10 mouse cellular contexts compared by ENCODE assay signal in the genomic region with DNA sequence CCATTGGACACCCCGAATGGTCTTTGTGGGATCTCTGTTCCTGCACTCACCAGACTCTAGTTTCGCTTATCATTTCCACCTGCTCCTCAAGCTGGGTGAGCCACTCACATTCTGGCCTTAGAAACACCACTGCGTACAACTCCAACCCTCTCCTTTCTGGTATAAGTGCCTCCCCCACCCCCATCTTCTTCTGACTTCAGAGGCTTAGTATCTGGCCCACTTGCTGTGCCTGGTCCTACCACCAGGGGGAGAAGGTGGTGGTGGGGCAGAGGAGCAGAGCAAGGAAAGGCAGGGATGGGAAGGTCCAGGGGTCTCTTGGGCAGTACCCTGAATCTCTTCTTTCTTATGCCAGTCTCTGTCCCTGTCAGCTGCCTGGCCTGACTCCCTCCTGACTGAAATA. TPM values are rescaled to one million over a fixed set of nuclear protein-coding genes. Genes with fewer than 3 reads are reported as not detected.
DNase-seq lines count a peak whose midpoint lies in the region; ATAC-seq and TF ChIP-seq lines count a peak whose summit lies in the region.
"Had no signal": no experiment of that assay in that cellular context is flagged by ENCODE, and none has a peak within 500 bp of the region (broad histone marks: within the 10 kb centered on the region; RNA-seq: fewer than 3 reads in every experiment).

No protein-coding gene starts in this region.

- no peak overlapping the region for H3K27ac ChIP-seq in olfactory bulb, adult 2 months (ENCODE audit: insufficient read depth, low read depth, low read length)

- no peak overlapping the region for H3K4me3 ChIP-seq in olfactory bulb, adult 2 months (ENCODE audit: insufficient read depth, low read depth, low read length)
- H3K4me3 ChIP-seq: erythroblast, embryonic 14.5 days; megakaryocyte, embryonic 14.5 days had no signal

- no peak for TF ChIP-seq POLR2A in olfactory bulb, adult 2 months (IDR thresholded peaks at IDR 0.05; ENCODE audit: insufficient read depth, low read depth, low read length)

- peak; percentile 74; the same call in 1 of the 2 replicates for TF ChIP-seq CTCF in olfactory bulb, adult 2 months (IDR thresholded peaks at IDR 0.05; ENCODE audit: insufficient read depth, low read depth, low read length)

- peak; percentile 71 for ATAC-seq in activated CD4-positive, CD25-positive, alpha-beta regulatory T cell, adult 4 months
- peak; percentile 73 for ATAC-seq in erythroblast, adult 5-6 weeks (replicated peaks; ENCODE audit: low FRiP score, poor library complexity, severe bottlenecking)

- peak; percentile 58 for DNase-seq in heart, adult 8-10 months (ENCODE audit: low spot score)
- DNase-seq in heart, adult 9 months (ENCODE audit: low spot score in 2 of 2): no peak
- peak; percentile 84 for DNase-seq in CD4-positive, CD25-positive, alpha-beta regulatory T cell, adult 2 months (ENCODE audit: low read depth, low spot score)
- DNase-seq in liver: peak; percentile 74
- peak; percentile 55 for DNase-seq in urinary bladder, adult 2 months (ENCODE audit: low spot score)

- no peaks in the 10 kb centered on the region for H3K4me1 ChIP-seq in olfactory bulb, adult 2 months (ENCODE audit: control insufficient read depth, insufficient read depth, low read length)

- WGBS in olfactory bulb, adult 2 months: 77% methylated on average over 3 of the region's 3 CpGs

RNA-seq across cellular contexts. Expression of a gene that starts 5.3 kb away (rescaled TPM):
- total RNA-seq in heart, adult 8-10 months (2022): 10 to 100 TPM; 16.9 to 20.9 (median 19.3) TPM
- polyA plus RNA-seq in activated CD4-positive, CD25-positive, alpha-beta regulatory T cell, adult 4 months (2017; shearing (Covaris generic)): 1 to 10 TPM; 5.1 to 8.8 TPM
- total RNA-seq in erythroblast, adult 5-6 weeks (2015; ENCODE audit: low replicate concordance): 6.1 TPM in 1 of 2 replicates, not detected in the other
- total RNA-seq in erythroblast, adult 5-6 weeks (2017; ENCODE audit: low replicate concordance): 2.1 and 2.5 TPM in 2 replicates
- polyA plus RNA-seq in olfactory bulb, adult 2 months (2012; ENCODE audit: insufficient read depth, insufficient read length, low replicate concordance, missing spikeins): not detected in 2 replicates
- polyA plus RNA-seq in urinary bladder, adult 2 months (2012; rRNA removed): 10.0 and 11.8 TPM in 2 replicates

Comparison
In these comparisons a context has a peak if more than half of its experiments do, and no peak if none do; other contexts are left out.
1. DNase-seq: peak in heart, adult 8-10 months (single experiment), CD4-positive, CD25-positive, alpha-beta regulatory T cell, adult 2 months (single experiment), liver (single experiment) and urinary bladder, adult 2 months (single experiment); none in heart, adult 9 months (0 of 2).